Mouse (Mus musculus) limb, embryonic 11.5 days (tissue): ENCODE results near the gene Hoxb8. TPM values are rescaled to one million over a fixed set of nuclear protein-coding genes. Genes with fewer than 3 reads are reported as not detected.

ENCODE experiments used
- ATAC-seq: fragments of 200-750 bp; cut with Nextera tagmentation; 2 replicates; pipeline ENCODE4 v1.8.0; 2017; ENCODE audit warnings: low read depth; ENCODE audit not compliant: insufficient number of reproducible peaks, low FRiP score, low TSS enrichment
- DNase-seq: peaks from one replicate; pipeline ENCODE4 v3.0.0-alpha.2; 2015; ENCODE audit warnings: low spot score
- H3K27ac ChIP-seq: fragments of 300-500 bp; sonication (generic); replicated peaks from 2 replicates; pipeline ENCODE4 v1.5.1; 2014; ENCODE audit warnings: low read depth, mild to moderate bottlenecking, low read length
- H3K27me3 ChIP-seq: fragments of 300-500 bp; sonication (generic); 2 replicates; pipeline ENCODE4 v1.6.1; 2014; ENCODE audit warnings: mild to moderate bottlenecking, low read length, mixed read lengths; ENCODE audit not compliant: control insufficient read depth, insufficient read depth
- H3K36me3 ChIP-seq: fragments of 300-500 bp; sonication (generic); 2 replicates; pipeline ENCODE4 v1.6.1; 2014; ENCODE audit warnings: mild to moderate bottlenecking, low read length, moderate library complexity, mixed read lengths; ENCODE audit not compliant: control insufficient read depth, insufficient read depth
- H3K4me1 ChIP-seq: fragments of 300-500 bp; sonication (generic); 2 replicates; pipeline ENCODE4 v1.6.1; 2014; ENCODE audit warnings: low read length, mixed read lengths; ENCODE audit not compliant: control insufficient read depth, insufficient read depth
- H3K4me2 ChIP-seq: fragments of 300-500 bp; sonication (generic); 2 replicates; pipeline ENCODE4 v1.6.1; 2014; ENCODE audit warnings: low read depth, mild to moderate bottlenecking, moderate library complexity; ENCODE audit not compliant: severe bottlenecking
- H3K4me3 ChIP-seq: fragments of 300-500 bp; sonication (generic); 2 replicates; pipeline ENCODE4 v1.5.1; 2014; ENCODE audit warnings: low read depth, low read length
- H3K9ac ChIP-seq: fragments of 300-500 bp; sonication (generic); 2 replicates; pipeline ENCODE4 v1.6.1; 2014; ENCODE audit warnings: mild to moderate bottlenecking, low read length
- H3K9me3 ChIP-seq: fragments of 300-500 bp; sonication (generic); 2 replicates; pipeline ENCODE4 v1.6.1; 2016; ENCODE audit warnings: low read length; ENCODE audit not compliant: control insufficient read depth
- WGBS: fragments of 180-500 bp; shearing (Covaris S2); extraction: QIAGEN DNeasy Blood & Tissue Kit; methylation state at CpG from one replicate; pipeline ENCODE4 v1.1.7; 2014; 5-methylcytosine and 5-hydroxymethylcytosine counted together
- polyA plus RNA-seq: library from polyadenylated mRNA; unstranded; fragments of >200 nt; fragmentation: Nextera tagmentation; extraction: Ambion mirVana; gene quantifications from 2 replicates; pipeline ENCODE4 v1.2.1, GENCODE M21; 2014

Hoxb8 gene
- polyA plus RNA-seq, 1 experiment from 2014 or later = 0.89 TPM

- H3K27me3 ChIP-seq = peaks cover 75% of the 10 kb centered on the region
- no peak within 1 kb of the TSS; the same call in 1 of the 2 replicates for H3K27ac ChIP-seq
- H3K4me1 ChIP-seq = peaks cover 17% of the 10 kb centered on the region; the same call in 1 of the 2 replicates
- no peaks in the 10 kb centered on the region for H3K9me3 ChIP-seq
- peak within 1 kb of the TSS; percentile 64 for H3K4me2 ChIP-seq
- ATAC-seq = no peak; the same call in 1 of the 2 replicates
- WGBS = under 1% methylated on average over 43 of the region's 43 CpGs
- H3K9ac ChIP-seq = peak within 1 kb of the TSS; percentile 46
- no peak for DNase-seq
- no peaks in the 10 kb centered on the region for H3K36me3 ChIP-seq
- H3K4me3 ChIP-seq = peak within 1 kb of the TSS; percentile 35
Observed at GRCm38 (mm10) chr11:96285771-96286738, 4.3 kb downstream of the Hoxb8 start, which contains the start of gene Hoxb7. Gene Hoxb7, plus strand, starts transcription at chr11:96286623.

GRCm38 (mm10) chr11:96286739-96287385 lies 5.2 kb downstream of the Hoxb8 start:
- Histone ChIP-seq H3K9me3 (no peaks in the 10 kb centered on the region), H3K4me2 (peak overlapping the region; percentile 64), H3K27me3 (peaks cover 73% of the 10 kb centered on the region), H3K4me1 (peaks cover 14% of the 10 kb centered on the region; the same call in 1 of the 2 replicates), H3K4me3 (peak overlapping the region; percentile 35), H3K9ac (peak overlapping the region; percentile 46), H3K36me3 (no peaks in the 10 kb centered on the region), H3K27ac (no peak overlapping the region; the same call in 1 of the 2 replicates)
- under 1% methylated on average over 55 of the region's 55 CpGs for WGBS
- DNase-seq = no peak
- ATAC-seq = no peak

DNA sequence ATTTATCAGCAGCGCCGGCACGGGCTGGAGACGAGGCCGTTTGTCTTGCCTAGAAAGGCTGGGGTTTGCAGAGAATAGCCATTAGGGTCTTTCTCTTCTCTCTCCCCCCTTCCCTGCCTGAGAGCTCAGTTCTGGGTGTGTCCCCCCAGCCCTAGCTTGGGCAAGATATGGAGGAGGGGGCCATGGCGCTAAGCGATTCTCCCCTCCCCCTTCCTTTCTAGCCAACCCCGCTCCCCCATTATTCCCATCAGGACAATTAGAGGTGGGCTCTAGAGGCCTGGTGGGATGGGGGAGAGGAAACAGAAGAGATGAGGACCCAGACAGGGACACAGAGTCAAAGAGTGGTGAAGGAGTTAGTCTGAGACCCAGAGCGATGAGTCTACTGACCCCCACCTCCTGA lies 5.7 kb downstream of the Hoxb8 start:
- DNase-seq (no peak), ATAC-seq (no peak)
- peak overlapping the region; percentile 64 for H3K4me2 ChIP-seq
- no peaks in the 10 kb centered on the region for H3K9me3 ChIP-seq
- no peak overlapping the region; the same call in 1 of the 2 replicates for H3K27ac ChIP-seq
- H3K9ac ChIP-seq = peak overlapping the region; percentile 46; the same call in 1 of the 2 replicates
- 0% methylated on average over 9 of the region's 9 CpGs for WGBS
- peak overlapping the region; percentile 35 for H3K4me3 ChIP-seq
- H3K4me1 ChIP-seq = peaks cover 14% of the 10 kb centered on the region; the same call in 1 of the 2 replicates
- peaks cover 75% of the 10 kb centered on the region for H3K27me3 ChIP-seq
- no peaks in the 10 kb centered on the region for H3K36me3 ChIP-seq

- Histone ChIP-seq H3K27ac (no peak overlapping the region), H3K9me3 (no peaks in the 10 kb centered on the region), H3K4me1 (peaks cover 11% of the 10 kb centered on the region; the same call in 1 of the 2 replicates), H3K4me2 (no peak overlapping the region), H3K27me3 (peaks cover 75% of the 10 kb centered on the region), H3K36me3 (no peaks in the 10 kb centered on the region), H3K4me3 (no peak overlapping the region), H3K9ac (no peak overlapping the region)
- DNase-seq = no peak
- 44% methylated on average over 1 of the region's 1 CpGs for WGBS
- ATAC-seq = no peak
Observed at GRCm38 (mm10) chr11:96288455-96289221, 6.9 kb downstream of the Hoxb8 start.

DNA sequence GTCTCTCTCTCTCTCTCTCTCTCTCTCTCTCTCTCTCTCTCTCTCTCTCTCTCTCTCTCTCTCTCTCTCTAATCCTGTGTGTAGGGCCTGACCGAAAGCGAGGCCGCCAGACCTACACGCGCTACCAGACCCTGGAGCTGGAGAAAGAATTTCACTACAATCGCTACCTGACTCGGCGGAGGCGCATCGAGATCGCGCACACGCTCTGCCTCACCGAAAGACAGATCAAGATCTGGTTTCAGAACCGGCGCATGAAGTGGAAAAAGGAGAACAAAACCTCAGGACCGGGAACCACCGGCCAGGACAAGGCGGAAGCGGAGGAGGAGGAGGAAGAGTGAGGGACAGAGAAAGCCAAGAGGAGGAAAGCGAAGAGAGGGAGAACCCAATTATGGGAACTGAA lies 7.6 kb downstream of the Hoxb8 start:
- ATAC-seq (no peak), DNase-seq (no peak)
- H3K4me3 ChIP-seq = no peak overlapping the region
- peaks cover 12% of the 10 kb centered on the region; the same call in 1 of the 2 replicates for H3K4me1 ChIP-seq
- no peaks in the 10 kb centered on the region for H3K9me3 ChIP-seq
- H3K9ac ChIP-seq = no peak overlapping the region
- H3K4me2 ChIP-seq = no peak overlapping the region
- WGBS = 21% methylated on average over 21 of the region's 21 CpGs
- peaks cover 76% of the 10 kb centered on the region for H3K27me3 ChIP-seq
- H3K27ac ChIP-seq = no peak overlapping the region
- H3K36me3 ChIP-seq = no peaks in the 10 kb centered on the region

DNA sequence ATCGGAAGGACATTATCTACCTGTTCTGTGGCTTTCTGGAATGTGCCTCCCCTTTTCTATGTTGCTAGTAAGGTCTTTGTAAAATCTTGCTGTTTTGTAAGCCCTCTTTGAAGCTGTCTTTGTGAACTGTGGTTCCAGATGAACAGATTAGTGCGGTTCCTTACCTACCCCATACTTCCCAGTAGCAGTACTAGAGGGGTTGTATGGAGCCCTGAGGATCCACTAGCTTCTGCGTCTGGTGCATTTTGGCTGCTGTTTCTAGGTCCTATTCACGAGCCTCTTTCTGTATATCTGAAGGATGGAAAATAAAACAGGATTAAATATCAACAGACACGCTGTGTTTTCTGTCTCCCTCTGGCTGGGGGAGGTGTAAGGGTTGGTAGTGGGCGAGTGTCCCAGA lies 8.1 kb downstream of the Hoxb8 start:
- ATAC-seq (no peak), DNase-seq (no peak)
- Histone ChIP-seq H3K4me2 (no peak overlapping the region), H3K27ac (no peak overlapping the region), H3K27me3 (peaks cover 78% of the 10 kb centered on the region), H3K36me3 (no peaks in the 10 kb centered on the region), H3K9me3 (no peaks in the 10 kb centered on the region), H3K4me1 (peaks cover 10% of the 10 kb centered on the region; the same call in 1 of the 2 replicates), H3K4me3 (no peak overlapping the region), H3K9ac (no peak overlapping the region)
- 38% methylated on average over 6 of the region's 6 CpGs for WGBS

- Histone ChIP-seq H3K27me3 (peaks cover 83% of the 10 kb centered on the region), H3K9me3 (no peaks in the 10 kb centered on the region), H3K4me1 (peaks cover 14% of the 10 kb centered on the region; the same call in 1 of the 2 replicates), H3K27ac (no peak overlapping the region), H3K4me2 (no peak overlapping the region), H3K9ac (no peak overlapping the region), H3K4me3 (no peak overlapping the region), H3K36me3 (no peaks in the 10 kb centered on the region)
- 13% methylated on average over 17 of the region's 17 CpGs for WGBS
- DNase-seq = no peak
- no peak for ATAC-seq
Observed at GRCm38 (mm10) chr11:96290705-96291355, 9.1 kb downstream of the Hoxb8 start.
